Mouse (Mus musculus): ENCODE results near the gene Hnf1b. TPM values are rescaled to one million over a fixed set of nuclear protein-coding genes. Genes with fewer than 3 reads are reported as not detected.

Hnf1b gene
- polyA plus RNA-seq, 1 experiment from 2014 or later = 9.5 TPM

DNA sequence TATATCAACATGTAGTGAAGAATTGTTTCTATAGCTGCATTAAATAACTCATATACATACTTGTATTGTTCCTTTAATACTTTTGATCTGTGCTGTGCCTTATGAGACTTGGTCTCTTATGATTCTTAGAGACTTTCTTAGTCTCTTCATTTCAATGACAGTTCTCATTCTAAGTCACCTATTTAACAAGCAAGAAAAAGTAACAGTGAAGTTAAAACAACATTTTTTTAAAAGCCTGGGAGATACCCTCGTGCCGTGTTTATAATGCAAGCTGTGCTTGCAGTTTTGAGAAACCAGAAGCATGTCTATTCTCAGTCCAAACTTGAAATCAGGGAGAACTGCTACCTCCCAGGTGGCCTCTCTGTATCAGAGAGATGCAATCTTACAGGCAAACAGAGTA lies 4.8 kb downstream of the Hnf1b start:
- H3K4me3 ChIP-seq = no peak overlapping the region
- H3K9me3 ChIP-seq = no peaks in the 10 kb centered on the region
- H3K4me1 ChIP-seq = peaks cover 3% of the 10 kb centered on the region; the same call in 1 of the 2 replicates
- WGBS = 4% methylated on average over 2 of the region's 2 CpGs
- no peaks in the 10 kb centered on the region for H3K36me3 ChIP-seq
- no peak overlapping the region for H3K9ac ChIP-seq
- H3K27ac ChIP-seq = no peak overlapping the region
- no peak for ATAC-seq (ENCODE audit: borderline replicate concordance, extremely low read depth, low FRiP score, low TSS enrichment)
- peak overlapping the region; percentile 5; the same call in 1 of the 2 replicates for H3K4me2 ChIP-seq
- H3K27me3 ChIP-seq = peaks cover 63% of the 10 kb centered on the region

DNA sequence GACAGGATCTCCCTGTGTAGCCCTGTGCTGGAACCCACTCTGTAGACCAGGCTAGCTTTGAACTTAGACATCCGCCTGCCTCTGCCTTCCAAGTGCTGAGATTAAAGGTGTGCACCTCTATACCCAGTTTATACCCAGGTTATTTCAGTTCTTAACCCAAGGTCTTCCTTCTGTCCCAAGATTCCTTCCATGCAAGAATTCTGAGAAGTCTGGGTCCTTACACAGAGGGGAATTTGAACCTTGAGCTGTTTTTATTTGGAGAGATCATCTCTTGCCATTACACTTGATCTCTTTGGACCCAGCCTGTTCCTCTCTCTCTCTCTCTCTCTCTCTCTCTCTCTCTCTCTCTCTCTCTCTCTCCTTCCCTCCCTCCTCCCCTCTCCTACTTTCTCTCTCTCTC lies 7.4 kb downstream of the Hnf1b start:
- Histone ChIP-seq H3K36me3 (no peaks in the 10 kb centered on the region), H3K4me3 (no peak overlapping the region), H3K4me1 (no peaks in the 10 kb centered on the region), H3K27me3 (peaks cover 38% of the 10 kb centered on the region), H3K27ac (no peak overlapping the region), H3K9ac (no peak overlapping the region), H3K9me3 (no peaks in the 10 kb centered on the region), H3K4me2 (no peak overlapping the region)
- 85% methylated on average over 1 of the region's 1 CpGs for whole genome bisulfite sequencing
- ATAC-seq (ENCODE audit: borderline replicate concordance, extremely low read depth, low FRiP score, low TSS enrichment) = no peak

DNA sequence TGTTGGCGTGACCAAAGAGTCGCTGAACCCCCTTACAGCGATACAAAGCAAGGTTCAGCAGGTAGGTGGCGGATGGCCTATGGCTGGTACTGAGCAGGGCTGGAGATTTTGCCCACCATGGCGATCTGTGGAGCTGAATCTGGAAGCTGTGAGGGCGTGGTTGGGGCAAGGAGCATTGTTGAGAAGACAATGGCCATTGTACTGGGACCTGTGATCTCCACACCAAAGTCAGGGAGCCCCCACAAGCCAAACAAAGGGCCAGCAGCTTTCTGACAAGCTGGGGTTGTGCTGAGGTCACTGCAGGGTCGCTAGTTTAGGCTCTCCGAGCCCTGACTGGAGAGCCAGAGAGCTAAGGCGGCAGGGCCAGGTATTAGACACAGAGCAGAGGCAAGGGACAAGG lies 15.4 kb downstream of the Hnf1b start:
- Histone ChIP-seq H3K9me3 (no peaks in the 10 kb centered on the region), H3K4me2 (no peak overlapping the region), H3K9ac (no peak overlapping the region), H3K27ac (no peak overlapping the region), H3K36me3 (no peaks in the 10 kb centered on the region), H3K4me1 (peaks cover 13% of the 10 kb centered on the region; the same call in 1 of the 2 replicates), H3K27me3 (no peaks in the 10 kb centered on the region), H3K4me3 (no peak overlapping the region)
- WGBS = 51% methylated on average over 9 of the region's 9 CpGs
- no peak for ATAC-seq (ENCODE audit: borderline replicate concordance, extremely low read depth, low FRiP score, low TSS enrichment)

DNA sequence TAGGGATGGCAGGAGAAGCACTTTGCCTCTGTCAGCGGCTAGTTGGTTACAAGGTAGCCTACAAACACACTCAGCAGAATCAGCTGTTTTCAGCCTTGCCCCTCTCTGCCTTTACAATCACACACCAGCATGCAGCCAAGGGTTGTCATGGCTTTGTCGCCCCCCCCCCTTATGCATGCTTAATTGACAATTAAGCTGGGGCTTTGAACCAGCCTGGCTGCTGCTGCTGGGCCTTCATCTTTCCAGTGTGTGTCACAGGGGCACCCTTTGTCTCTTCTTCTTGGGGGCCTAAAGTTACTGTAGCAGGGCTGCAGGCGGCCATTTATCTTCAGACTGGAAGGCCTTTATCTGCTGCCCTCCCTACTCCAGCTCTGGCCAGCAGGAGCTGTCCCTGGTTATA lies 17.7 kb downstream of the Hnf1b start:
- Histone ChIP-seq H3K9ac (no peak overlapping the region), H3K4me1 (peaks cover 13% of the 10 kb centered on the region; the same call in 1 of the 2 replicates), H3K27me3 (no peaks in the 10 kb centered on the region), H3K4me3 (no peak overlapping the region), H3K4me2 (no peak overlapping the region), H3K27ac (no peak overlapping the region), H3K36me3 (no peaks in the 10 kb centered on the region), H3K9me3 (no peaks in the 10 kb centered on the region)
- no peak for ATAC-seq (ENCODE audit: borderline replicate concordance, extremely low read depth, low FRiP score, low TSS enrichment)
- 35% methylated on average over 3 of the region's 3 CpGs for WGBS

DNA sequence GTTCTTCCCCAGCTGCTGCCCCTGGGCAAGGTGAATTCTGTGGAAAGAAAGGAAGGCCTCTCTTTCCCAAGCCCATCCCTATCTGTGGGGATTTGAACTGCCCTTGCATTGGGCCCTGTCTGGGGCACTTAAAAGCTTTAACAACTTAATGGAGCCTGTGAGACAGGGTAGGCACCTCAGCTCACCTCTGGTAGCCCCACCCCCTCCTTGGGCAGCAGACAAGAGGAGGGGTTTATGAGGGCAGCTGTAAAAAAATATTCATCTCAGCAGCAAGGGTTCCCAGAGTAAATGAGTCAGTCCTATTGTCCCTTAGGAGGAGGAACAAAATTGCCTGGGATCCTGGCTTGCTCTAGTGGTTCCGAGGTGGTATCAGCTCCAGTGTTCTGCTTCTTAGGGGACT lies 19.3 kb downstream of the Hnf1b start:
- 0 out of 2 replicates have a peak, but pooled peaks have one; percentile 23 for ATAC-seq (ENCODE audit: borderline replicate concordance, extremely low read depth, low FRiP score, low TSS enrichment)
- Histone ChIP-seq H3K9me3 (no peaks in the 10 kb centered on the region), H3K4me1 (peaks cover 19% of the 10 kb centered on the region; the same call in 1 of the 2 replicates), H3K4me2 (no peak overlapping the region), H3K9ac (no peak overlapping the region), H3K4me3 (no peak overlapping the region), H3K36me3 (no peaks in the 10 kb centered on the region), H3K27ac (peak overlapping the region; percentile 72), H3K27me3 (no peaks in the 10 kb centered on the region)
- 26% methylated on average over 1 of the region's 1 CpGs for WGBS

DNA sequence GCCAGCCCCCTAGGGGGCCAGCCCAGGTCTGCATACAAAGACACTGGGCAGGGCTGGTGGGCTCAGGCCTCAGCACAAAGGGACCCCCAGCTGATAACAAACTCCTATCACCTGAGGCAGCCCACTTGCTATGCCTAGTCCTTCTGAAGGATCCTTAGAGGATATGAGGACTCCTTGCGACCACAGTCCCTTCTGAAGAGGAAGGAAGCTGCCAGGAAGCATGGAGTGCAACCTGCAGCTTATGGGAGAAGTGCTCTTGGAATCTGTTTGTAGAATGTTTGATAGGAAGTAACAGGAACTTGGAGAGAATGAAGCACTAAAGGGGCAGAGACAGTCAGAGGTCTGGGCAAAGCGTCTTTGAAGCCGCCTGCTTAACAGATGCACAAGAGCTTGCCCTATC lies 19.8 kb downstream of the Hnf1b start:
- no peaks in the 10 kb centered on the region for H3K36me3 ChIP-seq

DNA sequence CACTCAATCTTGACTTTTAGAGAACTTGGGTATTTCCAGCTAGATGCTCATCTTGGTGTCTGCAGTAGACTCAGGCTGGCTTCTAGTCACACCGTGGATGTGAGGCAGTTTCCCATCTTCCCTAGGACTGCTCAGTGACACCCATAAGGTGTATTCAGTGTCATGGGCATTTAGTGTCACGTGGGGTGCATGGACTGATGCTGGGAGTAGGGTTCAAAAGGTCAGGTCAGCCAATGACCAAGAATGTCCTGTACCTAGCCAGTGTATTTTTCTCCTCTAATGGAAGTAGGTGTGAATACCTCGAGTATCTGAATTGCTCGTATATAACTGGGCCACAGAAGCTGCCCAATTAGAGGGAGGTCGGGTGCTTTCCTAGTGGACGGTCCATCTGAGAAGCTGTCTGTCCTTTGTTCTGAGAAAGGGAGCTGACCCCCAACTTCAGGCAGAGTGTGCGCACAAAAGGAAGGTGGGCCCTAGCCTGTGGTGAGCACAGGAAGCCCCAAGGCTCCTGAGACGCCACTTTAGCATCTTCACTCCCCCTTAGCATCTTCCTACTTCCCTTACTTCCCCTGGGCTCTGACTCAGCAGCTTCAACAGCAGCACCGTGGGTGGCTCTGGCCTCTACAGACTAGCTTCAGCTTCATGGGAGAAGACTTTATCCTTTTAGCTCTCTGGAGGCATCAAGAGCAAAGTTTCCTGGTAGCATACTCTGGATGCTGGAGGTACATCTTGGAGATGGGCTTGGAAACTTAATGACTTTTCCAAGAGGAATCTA lies 22.1 kb downstream of the Hnf1b start:
- no peaks in the 10 kb centered on the region for H3K27me3 ChIP-seq
- WGBS = 73% methylated on average over 9 of the region's 9 CpGs
- ATAC-seq (ENCODE audit: borderline replicate concordance, extremely low read depth, low FRiP score, low TSS enrichment) = no peak
- H3K36me3 ChIP-seq = no peaks in the 10 kb centered on the region
- H3K9ac ChIP-seq = no peak overlapping the region
- H3K4me1 ChIP-seq = peaks cover 25% of the 10 kb centered on the region; the same call in 1 of the 2 replicates
- H3K9me3 ChIP-seq = no peaks in the 10 kb centered on the region
- H3K27ac ChIP-seq = no peak overlapping the region
- no peak overlapping the region for H3K4me3 ChIP-seq
- no peak overlapping the region for H3K4me2 ChIP-seq

More for the DNA sequence above, 19.8 kb downstream of the Hnf1b start:
- no peaks in the 10 kb centered on the region for H3K9me3 ChIP-seq
- no peak overlapping the region for H3K4me2 ChIP-seq
- H3K27me3 ChIP-seq = no peaks in the 10 kb centered on the region
- H3K27ac ChIP-seq = peak overlapping the region; percentile 72
- no peak for ATAC-seq (ENCODE audit: borderline replicate concordance, extremely low read depth, low FRiP score, low TSS enrichment)
- 49% methylated on average over 3 of the region's 3 CpGs for WGBS
- H3K9ac ChIP-seq = no peak overlapping the region
- H3K4me3 ChIP-seq = no peak overlapping the region
- H3K4me1 ChIP-seq = peaks cover 19% of the 10 kb centered on the region; the same call in 1 of the 2 replicates

DNA sequence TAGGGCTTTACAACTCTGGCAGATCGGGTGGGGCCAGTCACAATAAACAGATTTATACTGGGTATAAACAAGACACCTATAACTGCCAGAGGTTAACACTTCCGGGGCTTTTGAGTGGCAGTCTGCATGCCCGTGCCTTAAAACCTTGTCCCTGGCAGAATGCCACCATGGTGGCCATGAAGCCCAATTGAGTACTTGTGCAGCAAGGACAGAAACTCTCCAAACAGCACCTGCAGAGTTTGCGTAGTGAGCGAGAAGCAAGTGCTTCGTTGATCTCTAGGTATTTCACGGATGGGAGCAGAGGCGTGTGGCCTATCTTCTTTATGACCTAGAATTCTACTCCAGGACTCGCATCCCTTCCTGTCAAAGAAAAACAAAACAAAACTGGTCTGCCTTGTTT lies 23.6 kb downstream of the Hnf1b start:
- Histone ChIP-seq H3K9me3 (no peaks in the 10 kb centered on the region), H3K4me2 (no peak overlapping the region), H3K4me1 (peaks cover 36% of the 10 kb centered on the region), H3K9ac (no peak overlapping the region), H3K27ac (peak overlapping the region; percentile 69), H3K27me3 (no peaks in the 10 kb centered on the region), H3K36me3 (no peaks in the 10 kb centered on the region), H3K4me3 (no peak overlapping the region)
- no peak for ATAC-seq (ENCODE audit: borderline replicate concordance, extremely low read depth, low FRiP score, low TSS enrichment)
- WGBS = 57% methylated on average over 9 of the region's 9 CpGs

DNA sequence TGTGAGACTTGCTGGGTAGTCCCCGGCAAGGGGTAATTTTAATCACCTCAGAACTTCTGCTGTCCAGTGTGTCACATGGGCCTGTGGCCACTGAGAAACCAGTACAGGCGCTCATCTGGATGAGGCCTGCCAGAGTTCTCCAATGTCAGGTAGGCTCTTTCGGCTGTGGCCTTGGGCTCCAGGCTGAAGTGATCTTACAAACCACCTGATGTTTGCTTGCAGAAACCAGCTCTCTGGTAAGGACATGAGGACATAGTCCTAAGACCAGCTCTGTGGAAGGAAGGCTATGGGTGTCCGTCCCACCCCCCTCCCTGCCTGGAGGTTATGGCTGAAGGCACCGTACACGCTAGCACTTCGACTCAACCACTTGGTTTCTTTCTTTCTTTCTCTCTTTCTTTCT lies 26.8 kb downstream of the Hnf1b start:
- 60% methylated on average over 7 of the region's 7 CpGs for WGBS
- no peaks in the 10 kb centered on the region for H3K9me3 ChIP-seq
- peak overlapping the region; percentile 82 for H3K27ac ChIP-seq
- H3K9ac ChIP-seq = no peak overlapping the region
- H3K4me1 ChIP-seq = peaks cover 38% of the 10 kb centered on the region
- peak; percentile 24; the same call in 1 of the 2 replicates for ATAC-seq (ENCODE audit: borderline replicate concordance, extremely low read depth, low FRiP score, low TSS enrichment)
- no peak overlapping the region for H3K4me3 ChIP-seq
- H3K27me3 ChIP-seq = no peaks in the 10 kb centered on the region
- H3K36me3 ChIP-seq = no peaks in the 10 kb centered on the region
- H3K4me2 ChIP-seq = no peak overlapping the region

DNA sequence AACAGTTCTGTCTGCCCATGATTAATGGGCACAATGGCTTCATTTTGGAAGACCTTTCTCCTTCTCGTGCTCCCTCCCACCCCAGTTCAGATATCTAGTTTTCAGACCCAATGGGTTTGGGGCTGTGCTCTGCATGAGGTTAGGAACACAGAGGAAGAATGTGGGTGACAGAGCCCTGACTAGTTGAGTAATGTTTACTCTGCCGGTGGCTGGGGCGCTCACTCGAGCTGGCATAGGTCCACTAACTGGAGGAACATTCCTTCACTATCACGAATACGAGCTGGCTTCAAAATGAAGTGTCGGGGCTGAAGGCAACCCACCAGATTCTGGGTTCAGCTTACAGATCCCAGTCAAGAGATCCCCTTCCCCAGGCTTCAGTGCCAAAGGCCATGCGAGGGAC lies 27.9 kb downstream of the Hnf1b start:
- H3K4me3 ChIP-seq = no peak overlapping the region
- H3K9me3 ChIP-seq = no peaks in the 10 kb centered on the region
- no peak overlapping the region for H3K4me2 ChIP-seq
- peak overlapping the region; percentile 91 for H3K27ac ChIP-seq
- WGBS = 16% methylated on average over 8 of the region's 8 CpGs
- no peaks in the 10 kb centered on the region for H3K27me3 ChIP-seq
- H3K36me3 ChIP-seq = no peaks in the 10 kb centered on the region
- no peak overlapping the region for H3K9ac ChIP-seq
- H3K4me1 ChIP-seq = peaks cover 43% of the 10 kb centered on the region
- peak; percentile 55; the same call in 1 of the 2 replicates for ATAC-seq (ENCODE audit: borderline replicate concordance, extremely low read depth, low FRiP score, low TSS enrichment)

DNA sequence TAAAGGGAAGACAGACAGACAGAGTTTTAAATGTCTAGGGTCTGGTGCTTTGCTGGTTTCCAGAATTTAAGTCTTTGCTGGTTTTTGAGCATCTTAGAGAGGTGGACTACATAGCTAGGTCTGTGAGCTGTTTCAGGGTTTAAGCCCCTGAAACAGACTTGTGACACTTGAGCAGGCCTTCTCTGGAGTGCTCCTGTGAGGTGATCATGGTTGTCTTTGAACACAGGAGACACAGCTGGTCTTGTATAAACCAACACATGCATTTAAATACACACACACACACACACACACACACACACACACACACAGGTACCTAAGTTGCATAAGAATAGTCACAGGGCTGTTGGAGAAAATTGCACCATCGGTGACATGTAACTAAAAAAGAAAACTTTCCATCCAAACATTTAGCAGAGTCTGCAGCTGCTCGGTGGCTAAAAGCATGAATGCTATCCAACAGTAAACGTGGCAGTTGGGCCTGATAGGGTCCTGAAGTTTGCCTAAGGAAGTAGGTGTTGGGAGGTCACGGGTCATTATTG lies 28.6 kb downstream of the Hnf1b start:
- peaks cover 43% of the 10 kb centered on the region for H3K4me1 ChIP-seq
- no peak overlapping the region for H3K9ac ChIP-seq
- no peak overlapping the region for H3K4me2 ChIP-seq
- peak overlapping the region; percentile 91 for H3K27ac ChIP-seq
- 36% methylated on average over 4 of the region's 4 CpGs for WGBS
- no peak for ATAC-seq (ENCODE audit: borderline replicate concordance, extremely low read depth, low FRiP score, low TSS enrichment)
- H3K4me3 ChIP-seq = no peak overlapping the region
- H3K9me3 ChIP-seq = no peaks in the 10 kb centered on the region
- no peaks in the 10 kb centered on the region for H3K27me3 ChIP-seq
- no peaks in the 10 kb centered on the region for H3K36me3 ChIP-seq

DNA sequence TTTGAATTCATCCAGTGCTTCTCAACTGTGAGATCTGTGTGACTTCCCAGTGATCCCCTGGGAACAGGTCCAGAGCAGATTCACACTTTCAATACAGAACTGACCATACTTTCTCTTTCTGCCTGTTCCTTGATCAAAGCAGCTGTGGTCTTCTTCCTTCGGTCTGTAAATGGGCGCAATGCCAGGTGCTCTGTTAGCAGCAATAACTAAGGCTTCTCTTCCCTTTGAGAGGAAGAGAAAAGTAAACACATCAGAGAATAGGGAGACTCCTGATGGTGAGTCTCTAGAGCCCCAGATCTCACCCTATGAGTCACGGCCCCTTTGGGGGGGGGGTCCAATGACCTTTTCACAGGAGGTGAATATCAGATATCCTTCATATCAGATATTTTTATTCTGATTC lies 29.3 kb downstream of the Hnf1b start:
- Histone ChIP-seq H3K27me3 (no peaks in the 10 kb centered on the region), H3K36me3 (no peaks in the 10 kb centered on the region), H3K27ac (peak overlapping the region; percentile 91), H3K4me3 (no peak overlapping the region), H3K9me3 (no peaks in the 10 kb centered on the region), H3K9ac (no peak overlapping the region), H3K4me1 (peaks cover 37% of the 10 kb centered on the region), H3K4me2 (no peak overlapping the region)
- no peak for ATAC-seq (ENCODE audit: borderline replicate concordance, extremely low read depth, low FRiP score, low TSS enrichment)
- WGBS = 19% methylated on average over 3 of the region's 3 CpGs
